Mouse (Mus musculus) cerebellum, adult 2 months (tissue): Measurements from ENCODE around the gene Sec23a. TPM values are rescaled to one million over a fixed set of nuclear protein-coding genes. Genes with fewer than 3 reads are reported as not detected.

Experiments used
- DNase-seq, 2 experiments: peaks; one replicate each; pipeline ENCODE4 v3.0.0; 2021
- H3K27ac ChIP-seq: fragments of 200-500 bp; 2 replicates; pipeline ENCODE4 v1.5.1; 2012; ENCODE audit warnings: low read length, control low read depth, inconsistent platforms; ENCODE audit not compliant: insufficient read depth
- H3K27me3 ChIP-seq: fragments of 200-500 bp; 2 replicates; pipeline ENCODE4 v1.6.1; 2012; ENCODE audit warnings: inconsistent platforms, mild to moderate bottlenecking, low read length, moderate library complexity; ENCODE audit not compliant: control insufficient read depth, insufficient read depth
- H3K4me1 ChIP-seq: fragments of 200-500 bp; 2 replicates; pipeline ENCODE4 v1.6.1; 2011; ENCODE audit warnings: low read length; ENCODE audit not compliant: control insufficient read depth, insufficient read depth
- H3K4me3 ChIP-seq: fragments of 200-500 bp; replicated peaks from 2 replicates; pipeline ENCODE3; 2011; ENCODE audit warnings: mild to moderate bottlenecking, low read depth, low read length, control low read depth; ENCODE audit not compliant: insufficient read depth
- CTCF ChIP-seq: fragments of 200-500 bp; IDR thresholded peaks from 2 replicates; pipeline ENCODE4 v1.5.1; 2011; ENCODE audit warnings: low read depth, mild to moderate bottlenecking, control low read depth, low read length, moderate library complexity, borderline replicate concordance; ENCODE audit not compliant: insufficient read depth
- POLR2A ChIP-seq: fragments of 200-500 bp; IDR thresholded peaks from 2 replicates; pipeline ENCODE4 v1.6.1; 2011; ENCODE audit warnings: low read length, control low read depth, borderline replicate concordance; ENCODE audit not compliant: insufficient read depth
- WGBS: fragments of 180-500 bp; shearing (Covaris S2); methylation state at CpG from one replicate; pipeline ENCODE4 v1.1.7; 2018; 5-methylcytosine and 5-hydroxymethylcytosine counted together
- polyA plus RNA-seq: library from polyadenylated mRNA; depleted of rRNA; stranded (reverse); fragments of >200 nt; gene quantifications from 2 replicates; pipeline ENCODE4 v1.2.3, GENCODE M21; 2012

Gene Sec23a
- polyA plus RNA-seq, 1 experiment = 48.4 TPM

DNA sequence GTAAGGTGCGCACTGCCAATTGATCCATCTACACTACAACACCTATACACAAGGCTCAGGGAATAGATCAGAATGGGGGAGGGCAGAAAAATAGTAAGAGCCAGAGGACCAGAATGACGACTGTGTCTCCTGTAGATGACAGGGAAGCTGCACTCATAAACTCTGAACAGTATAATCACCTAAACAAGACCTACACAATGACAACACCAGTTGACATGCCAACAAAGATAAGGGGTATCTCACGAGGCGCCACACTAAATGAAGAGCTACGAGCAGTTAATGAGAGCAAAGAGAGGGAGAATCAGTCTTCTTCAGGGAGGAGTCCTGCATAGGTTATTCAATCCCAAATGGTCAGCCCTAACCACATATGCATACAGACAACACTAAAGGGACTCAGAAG is 41.3 kb upstream of the Sec23a start:
- Histone ChIP-seq H3K27ac (no peak overlapping the region), H3K27me3 (no peaks in the 10 kb centered on the region), H3K4me1 (peaks cover 3% of the 10 kb centered on the region; the same call in 1 of the 2 replicates), H3K4me3 (no peak overlapping the region)
- DNase-seq = no peak
- WGBS = 97% methylated on average over 5 of the region's 5 CpGs
- TF ChIP-seq CTCF (no peak), POLR2A (no peak)

- TF ChIP-seq POLR2A = no peak
- no peak for TF ChIP-seq CTCF
- H3K4me3 ChIP-seq = no peak overlapping the region
- H3K27me3 ChIP-seq = no peaks in the 10 kb centered on the region
- H3K27ac ChIP-seq = no peak overlapping the region
- H3K4me1 ChIP-seq = peaks cover 3% of the 10 kb centered on the region; the same call in 1 of the 2 replicates
- WGBS = 89% methylated on average over 3 of the region's 3 CpGs
- no peak for DNase-seq
Measured at GRCm38 (mm10) chr12:59052470-59052869, 40.7 kb upstream of the Sec23a start.

DNA sequence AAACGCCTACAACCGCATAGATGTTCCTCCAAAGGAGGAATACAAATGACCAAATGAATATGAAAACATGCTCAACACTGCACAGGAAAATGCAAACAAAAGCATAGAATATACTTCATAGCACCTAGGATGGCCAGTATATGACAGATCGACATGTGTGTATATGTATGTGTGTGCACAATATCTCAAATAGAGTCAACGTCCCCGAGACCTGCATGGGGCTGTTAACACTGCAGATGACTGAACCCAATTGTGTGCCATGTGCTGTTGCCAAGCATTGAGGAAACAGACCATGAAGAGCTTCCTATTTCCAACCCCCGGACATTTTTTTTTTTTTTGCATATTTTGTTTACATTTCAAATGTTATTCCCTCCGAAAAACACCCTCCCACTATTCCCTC is 29.0 kb upstream of the Sec23a start:
- no peaks in the 10 kb centered on the region for H3K27me3 ChIP-seq
- WGBS = 32% methylated on average over 7 of the region's 7 CpGs
- H3K4me1 ChIP-seq = no peaks in the 10 kb centered on the region
- TF ChIP-seq POLR2A (no peak), CTCF (no peak)
- DNase-seq = no peak
- H3K4me3 ChIP-seq = no peak overlapping the region
- H3K27ac ChIP-seq = no peak overlapping the region

GRCm38 (mm10) chr12:59039971-59040844 is 28.4 kb upstream of the Sec23a start:
- no peak overlapping the region for H3K4me3 ChIP-seq
- H3K4me1 ChIP-seq = no peaks in the 10 kb centered on the region
- H3K27ac ChIP-seq = no peak overlapping the region
- DNase-seq = no peak
- H3K27me3 ChIP-seq = no peaks in the 10 kb centered on the region
- 20% methylated on average over 23 of the region's 23 CpGs for WGBS
- TF ChIP-seq POLR2A = no peak
- TF ChIP-seq CTCF = no peak

DNA sequence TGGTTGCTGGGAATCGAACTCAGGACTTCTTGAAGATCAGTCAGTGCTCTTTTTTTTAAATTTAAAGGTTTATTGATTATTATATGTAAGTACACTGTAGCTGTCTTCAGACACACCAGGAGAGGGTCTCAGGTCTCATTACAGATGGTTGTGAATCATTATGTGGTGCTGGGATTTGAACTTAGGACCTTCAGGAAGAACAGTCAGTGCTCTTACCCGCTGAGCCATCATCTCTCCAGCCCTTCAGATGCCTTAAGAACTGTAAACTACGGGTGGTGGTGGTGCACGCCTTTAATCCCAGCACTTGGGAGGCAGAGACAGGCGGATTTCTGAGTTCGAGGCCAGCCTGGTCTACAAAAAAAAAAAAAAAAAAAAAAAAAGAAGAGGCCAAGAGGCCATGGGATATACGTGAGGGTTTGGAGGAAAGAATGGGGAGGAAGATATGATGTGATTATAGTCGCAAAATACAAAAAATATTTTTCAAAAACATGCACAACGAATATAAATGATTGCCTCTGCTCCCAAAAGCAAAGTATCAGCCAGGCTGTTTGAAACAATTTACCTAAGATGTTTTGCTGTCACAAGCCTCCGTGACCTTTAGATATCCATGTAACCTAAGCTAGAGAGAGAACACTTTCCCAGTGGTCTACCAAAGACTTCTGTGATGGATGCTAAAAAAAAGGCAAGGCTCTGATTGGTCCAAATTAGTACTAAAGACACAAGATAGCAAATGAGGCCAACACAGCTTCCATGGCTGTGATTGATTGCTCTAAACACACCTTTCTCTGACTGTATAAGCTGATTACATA is 27.5 kb upstream of the Sec23a start:
- no peaks in the 10 kb centered on the region for H3K27me3 ChIP-seq
- no peak overlapping the region for H3K4me3 ChIP-seq
- no peak for TF ChIP-seq CTCF
- no peak for TF ChIP-seq POLR2A
- no peak for DNase-seq
- H3K4me1 ChIP-seq = no peaks in the 10 kb centered on the region
- H3K27ac ChIP-seq = no peak overlapping the region
- WGBS = 76% methylated on average over 10 of the region's 10 CpGs

DNA sequence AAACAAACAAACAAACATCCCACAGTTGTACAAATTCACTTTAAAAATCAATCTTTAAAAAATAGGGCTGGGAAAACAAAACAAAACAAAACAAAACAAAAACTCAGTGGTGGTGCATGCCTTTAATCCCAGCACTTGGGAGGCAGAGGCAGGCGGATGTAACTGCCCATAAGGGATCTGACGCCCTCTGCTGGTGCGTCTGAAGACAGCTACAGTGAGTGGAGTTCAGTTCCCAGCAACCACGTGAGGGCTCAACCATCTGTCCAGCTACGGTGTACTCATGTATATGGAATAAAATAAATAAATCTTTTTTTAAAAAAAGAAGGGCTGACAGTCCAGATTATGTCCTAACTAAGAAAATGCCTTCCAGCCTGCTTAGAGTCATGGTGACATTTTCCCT is 20.3 kb upstream of the Sec23a start:
- whole genome bisulfite sequencing = 64% methylated on average over 5 of the region's 5 CpGs

DNA sequence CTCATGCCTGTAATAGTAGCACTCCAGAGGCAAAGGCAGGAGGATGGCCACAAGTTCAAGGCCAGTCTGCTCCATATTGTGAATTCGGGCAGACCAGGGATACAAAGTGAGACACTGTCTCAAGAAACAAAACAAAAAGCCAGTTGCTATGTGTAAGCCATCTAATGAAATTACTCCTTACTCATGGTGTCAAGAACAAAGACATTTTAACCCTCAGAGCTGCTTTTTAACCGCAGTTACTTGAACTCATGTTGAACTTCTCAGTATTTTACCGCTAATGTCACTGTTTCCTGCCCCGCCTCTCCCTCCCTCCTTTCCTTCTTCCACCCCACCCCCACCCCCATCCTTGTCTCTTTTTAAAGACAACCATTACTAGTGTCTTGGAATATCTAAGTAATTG is 9.5 kb upstream of the Sec23a start:
- Histone ChIP-seq H3K27ac (no peak overlapping the region), H3K4me1 (no peaks in the 10 kb centered on the region), H3K27me3 (no peaks in the 10 kb centered on the region), H3K4me3 (no peak overlapping the region)
- no peak for DNase-seq
- no peak for TF ChIP-seq POLR2A
- no peak for TF ChIP-seq CTCF
- 92% methylated on average over 4 of the region's 4 CpGs for WGBS

More for the DNA sequence above, 20.3 kb upstream of the Sec23a start:
- no peak overlapping the region for H3K27ac ChIP-seq
- no peak overlapping the region for H3K4me3 ChIP-seq
- no peak for TF ChIP-seq POLR2A
- TF ChIP-seq CTCF = no peak
- no peak for DNase-seq
- H3K27me3 ChIP-seq = no peaks in the 10 kb centered on the region
- no peaks in the 10 kb centered on the region for H3K4me1 ChIP-seq
